Mouse (Mus musculus): ENCODE measurements around the gene Spaca4. TPM values are rescaled to one million over a fixed set of nuclear protein-coding genes. Genes with fewer than 3 reads are reported as not detected.

Gene Spaca4
- polyA plus RNA-seq, 1 experiment: not detected

DNA sequence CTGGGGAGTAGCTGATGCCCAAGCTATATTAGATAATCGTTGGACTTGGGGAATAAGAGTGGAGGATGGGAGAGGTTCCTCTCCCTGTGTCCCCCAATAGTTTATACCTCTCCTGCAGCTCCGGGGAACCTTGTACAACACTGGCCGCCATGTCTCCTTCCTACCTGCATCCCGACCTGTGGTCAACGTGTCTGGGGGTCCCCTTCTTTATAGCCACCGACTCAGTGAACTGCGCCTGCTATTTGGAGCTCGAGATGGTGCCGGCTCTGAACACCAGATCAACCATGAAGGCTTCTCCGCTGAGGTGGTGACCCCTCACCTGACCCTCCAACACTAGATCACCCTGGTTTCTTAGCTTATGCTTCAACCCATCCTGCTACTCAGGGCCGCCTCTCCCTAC, 23.3 kb downstream of the Spaca4 start:
- Histone ChIP-seq H3K4me1 (replicated peaks; ENCODE audit: control insufficient read depth, insufficient read depth, low read length) (peaks cover 38% of the 10 kb centered on the region), H3K4me3 (ENCODE audit: control insufficient read depth, insufficient read depth, low read length) (no peak overlapping the region), H3K27ac (ENCODE audit: control insufficient read depth, insufficient read depth, low read length) (no peak overlapping the region), H3K27me3 (ENCODE audit: control insufficient read depth, insufficient read depth, low read length) (peaks cover 16% of the 10 kb centered on the region; the same call in 1 of the 2 replicates), H3K36me3 (ENCODE audit: control insufficient read depth, insufficient read depth, low read length) (no peaks in the 10 kb centered on the region)
- 94% methylated on average over 11 of the region's 11 CpGs for WGBS
- TF ChIP-seq CTCF (IDR thresholded peaks at IDR 0.05; ENCODE audit: borderline replicate concordance, control insufficient read depth, extremely low read depth, insufficient read depth, low read length, poor library complexity): no peak
- DNase-seq: no peak

DNA sequence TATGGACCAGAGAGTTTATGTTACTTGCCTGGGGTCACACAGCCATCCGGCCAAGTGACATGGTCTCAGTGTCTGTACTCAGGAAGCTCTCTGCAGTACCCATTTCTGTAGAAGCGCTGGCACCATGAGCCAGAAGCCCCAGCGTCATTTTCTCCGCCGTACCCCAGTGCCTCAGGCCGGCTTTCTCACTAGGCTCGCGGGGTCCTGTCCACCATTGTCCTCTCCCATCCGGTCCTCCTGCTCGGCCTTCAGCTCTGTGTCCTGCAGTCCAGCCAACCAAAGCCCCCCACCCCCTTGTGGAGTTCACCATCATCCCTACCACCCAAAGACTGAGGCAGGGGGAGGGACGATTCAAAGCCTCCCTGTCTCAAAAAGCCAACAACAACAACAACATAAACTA, 24.0 kb downstream of the Spaca4 start:
- no peak for TF ChIP-seq POLR2A (IDR thresholded peaks at IDR 0.05; ENCODE audit: control insufficient read depth, extremely low read depth, insufficient read depth, low read length, poor library complexity)
- TF ChIP-seq CTCF (IDR thresholded peaks at IDR 0.05; ENCODE audit: borderline replicate concordance, control insufficient read depth, extremely low read depth, insufficient read depth, low read length, poor library complexity): no peak
- DNase-seq: no peak
- Histone ChIP-seq H3K4me3 (ENCODE audit: control insufficient read depth, insufficient read depth, low read length) (no peak overlapping the region), H3K36me3 (ENCODE audit: control insufficient read depth, insufficient read depth, low read length) (no peaks in the 10 kb centered on the region), H3K27ac (ENCODE audit: control insufficient read depth, insufficient read depth, low read length) (no peak overlapping the region), H3K27me3 (ENCODE audit: control insufficient read depth, insufficient read depth, low read length) (peaks cover 16% of the 10 kb centered on the region; the same call in 1 of the 2 replicates), H3K4me1 (replicated peaks; ENCODE audit: control insufficient read depth, insufficient read depth, low read length) (peaks cover 34% of the 10 kb centered on the region)
- 92% methylated on average over 11 of the region's 11 CpGs for WGBS

DNA sequence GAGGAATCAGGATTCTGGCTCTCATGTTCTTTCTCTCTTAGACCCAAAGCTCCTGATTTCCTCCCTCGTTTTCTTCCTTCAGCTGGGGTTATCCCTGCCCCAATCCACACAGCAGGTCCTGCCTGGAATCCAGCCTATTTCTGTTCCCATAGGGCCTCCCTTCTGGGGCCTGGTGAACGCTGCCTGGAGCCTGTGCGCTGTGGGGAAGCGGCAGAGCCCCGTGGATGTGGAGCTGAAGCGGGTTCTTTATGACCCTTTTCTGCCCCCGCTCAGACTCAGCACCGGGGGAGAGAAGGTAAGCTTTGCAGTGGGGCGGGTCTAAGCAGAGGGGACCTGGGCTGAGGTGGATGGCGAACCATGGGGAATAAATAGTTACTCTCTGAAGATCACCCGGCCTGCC, 24.5 kb downstream of the Spaca4 start:
- Histone ChIP-seq H3K27me3 (ENCODE audit: control insufficient read depth, insufficient read depth, low read length) (peaks cover 16% of the 10 kb centered on the region; the same call in 1 of the 2 replicates), H3K36me3 (ENCODE audit: control insufficient read depth, insufficient read depth, low read length) (no peaks in the 10 kb centered on the region), H3K4me3 (ENCODE audit: control insufficient read depth, insufficient read depth, low read length) (no peak overlapping the region), H3K4me1 (replicated peaks; ENCODE audit: control insufficient read depth, insufficient read depth, low read length) (peaks cover 29% of the 10 kb centered on the region), H3K27ac (ENCODE audit: control insufficient read depth, insufficient read depth, low read length) (no peak overlapping the region)
- 58% methylated on average over 11 of the region's 11 CpGs for WGBS
- TF ChIP-seq CTCF (IDR thresholded peaks at IDR 0.05; ENCODE audit: borderline replicate concordance, control insufficient read depth, extremely low read depth, insufficient read depth, low read length, poor library complexity) (no peak), POLR2A (IDR thresholded peaks at IDR 0.05; ENCODE audit: control insufficient read depth, extremely low read depth, insufficient read depth, low read length, poor library complexity) (no peak)
- DNase-seq: no peak

DNA sequence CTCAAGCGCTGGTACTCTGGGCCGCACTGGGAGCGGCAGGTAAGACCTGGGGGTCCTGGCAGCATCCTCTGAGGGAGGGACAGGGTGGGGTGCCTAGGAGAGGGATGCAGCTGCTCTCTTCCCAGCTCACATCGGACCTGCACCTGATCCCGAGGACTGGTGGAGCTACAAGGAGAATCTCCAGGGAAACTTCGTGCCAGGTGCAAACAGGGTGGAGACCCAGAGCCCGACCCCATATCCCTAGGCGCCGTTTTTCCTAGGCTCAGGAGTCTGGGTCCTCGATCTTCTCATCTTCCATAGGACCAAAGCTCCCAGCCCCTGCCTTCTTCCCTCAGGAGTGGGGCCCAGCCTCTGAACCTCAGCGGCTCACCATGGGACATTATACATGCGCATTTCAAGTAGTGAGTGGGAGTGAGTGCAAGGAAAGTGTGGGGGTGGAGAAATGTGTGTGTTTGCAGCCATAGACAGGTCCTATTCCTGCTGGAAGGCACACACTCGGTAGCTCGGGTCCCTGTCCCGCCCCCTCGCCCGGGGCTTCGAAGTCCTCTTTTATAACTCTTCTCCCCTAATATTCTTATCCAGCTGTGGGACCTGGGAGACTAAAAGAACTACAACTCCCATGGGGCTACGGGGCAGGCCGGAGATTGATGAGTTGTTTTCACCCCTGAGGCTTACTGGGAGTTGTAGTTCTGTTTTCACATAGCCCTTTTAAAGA, 25.2 kb downstream of the Spaca4 start:
- TF ChIP-seq CTCF (IDR thresholded peaks at IDR 0.05; ENCODE audit: borderline replicate concordance, control insufficient read depth, extremely low read depth, insufficient read depth, low read length, poor library complexity) (no peak), POLR2A (IDR thresholded peaks at IDR 0.05; ENCODE audit: control insufficient read depth, extremely low read depth, insufficient read depth, low read length, poor library complexity) (no peak)
- no peaks in the 10 kb centered on the region for H3K36me3 ChIP-seq (ENCODE audit: control insufficient read depth, insufficient read depth, low read length)
- peaks cover 16% of the 10 kb centered on the region; the same call in 1 of the 2 replicates for H3K27me3 ChIP-seq (ENCODE audit: control insufficient read depth, insufficient read depth, low read length)
- H3K4me3 ChIP-seq (ENCODE audit: control insufficient read depth, insufficient read depth, low read length): no peak overlapping the region
- DNase-seq: peak; percentile 78
- H3K4me1 ChIP-seq (replicated peaks; ENCODE audit: control insufficient read depth, insufficient read depth, low read length): peaks cover 24% of the 10 kb centered on the region
- 4% methylated on average over 20 of the region's 20 CpGs for WGBS
- H3K27ac ChIP-seq (ENCODE audit: control insufficient read depth, insufficient read depth, low read length): no peak overlapping the region

DNA sequence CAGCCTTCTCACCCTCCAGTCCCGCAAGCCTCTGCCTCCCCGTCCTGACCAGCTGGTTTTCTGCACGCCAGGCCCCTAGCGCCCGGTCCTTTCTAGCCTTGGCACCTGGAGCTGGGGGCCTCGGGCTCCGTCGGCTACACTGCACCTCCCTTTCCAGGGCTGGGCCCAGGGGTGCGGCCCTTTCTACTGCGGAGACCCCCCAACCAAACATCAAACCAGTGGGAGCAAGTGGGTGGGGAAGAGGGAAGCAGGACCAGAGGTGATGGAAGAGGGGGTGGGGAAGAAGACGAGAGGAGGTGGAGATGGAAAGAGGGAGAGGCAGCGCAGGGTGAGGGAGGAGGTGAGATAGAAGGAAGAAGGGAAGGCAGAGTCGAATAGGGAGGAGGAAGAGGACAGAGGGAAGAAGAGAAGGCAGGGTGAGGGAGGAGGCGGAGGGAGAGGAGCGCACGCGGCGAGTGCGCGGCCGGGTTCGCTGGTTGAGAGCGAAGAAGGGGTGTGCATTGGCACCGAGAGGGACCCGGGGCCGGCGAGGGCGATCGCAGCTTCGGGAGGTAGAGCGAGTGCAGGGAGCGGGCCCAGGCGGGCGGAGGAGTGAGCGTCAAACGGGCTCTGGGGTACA, 26.0 kb downstream of the Spaca4 start, which contains the start of gene Car11:
TSS of gene Car11 (plus strand) at position 321 of the 619 bp plus-strand sequence.
- 18% methylated on average over 36 of the region's 36 CpGs for WGBS
- peaks cover 16% of the 10 kb centered on the region; the same call in 1 of the 2 replicates for H3K27me3 ChIP-seq (ENCODE audit: control insufficient read depth, insufficient read depth, low read length)
- no peak for DNase-seq
- no peak within 1 kb of the TSS for H3K27ac ChIP-seq (ENCODE audit: control insufficient read depth, insufficient read depth, low read length)
- TF ChIP-seq CTCF (IDR thresholded peaks at IDR 0.05; ENCODE audit: borderline replicate concordance, control insufficient read depth, extremely low read depth, insufficient read depth, low read length, poor library complexity): no peak
- no peak for TF ChIP-seq POLR2A (IDR thresholded peaks at IDR 0.05; ENCODE audit: control insufficient read depth, extremely low read depth, insufficient read depth, low read length, poor library complexity)
- no peaks in the 10 kb centered on the region for H3K36me3 ChIP-seq (ENCODE audit: control insufficient read depth, insufficient read depth, low read length)
- H3K4me3 ChIP-seq (ENCODE audit: control insufficient read depth, insufficient read depth, low read length): no peak within 1 kb of the TSS
- peaks cover 27% of the 10 kb centered on the region for H3K4me1 ChIP-seq (replicated peaks; ENCODE audit: control insufficient read depth, insufficient read depth, low read length)

DNA sequence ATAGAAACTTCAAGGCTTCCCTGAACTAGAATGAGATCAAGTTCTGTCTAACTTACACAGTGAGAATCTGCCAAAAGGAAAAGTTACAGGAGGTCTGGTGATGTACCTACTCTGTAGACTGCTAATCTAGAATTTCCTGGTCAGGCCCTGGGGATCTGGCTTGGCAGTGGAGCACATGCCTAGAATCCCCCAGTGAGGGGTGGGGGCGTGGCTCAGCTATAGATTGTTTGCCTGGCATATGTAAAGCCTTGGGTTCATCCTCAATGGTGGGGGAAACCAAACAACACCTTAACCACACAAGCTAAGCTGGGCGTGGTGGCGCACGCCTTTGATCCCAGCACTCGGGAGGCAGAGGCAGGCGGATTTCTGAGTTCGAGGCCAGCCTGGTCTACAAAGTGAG, 27.7 kb downstream of the Spaca4 start:
- no peak overlapping the region for H3K27ac ChIP-seq (ENCODE audit: control insufficient read depth, insufficient read depth, low read length)
- no peak overlapping the region for H3K4me3 ChIP-seq (ENCODE audit: control insufficient read depth, insufficient read depth, low read length)
- DNase-seq: no peak
- TF ChIP-seq POLR2A (IDR thresholded peaks at IDR 0.05; ENCODE audit: control insufficient read depth, extremely low read depth, insufficient read depth, low read length, poor library complexity) (no peak), CTCF (IDR thresholded peaks at IDR 0.05; ENCODE audit: borderline replicate concordance, control insufficient read depth, extremely low read depth, insufficient read depth, low read length, poor library complexity) (no peak)
- H3K27me3 ChIP-seq (ENCODE audit: control insufficient read depth, insufficient read depth, low read length): peaks cover 16% of the 10 kb centered on the region; the same call in 1 of the 2 replicates
- peaks cover 18% of the 10 kb centered on the region for H3K4me1 ChIP-seq (replicated peaks; ENCODE audit: control insufficient read depth, insufficient read depth, low read length)
- H3K36me3 ChIP-seq (ENCODE audit: control insufficient read depth, insufficient read depth, low read length): no peaks in the 10 kb centered on the region
- WGBS: 90% methylated on average over 7 of the region's 7 CpGs

Measured in thymus, adult 2 months (tissue).